Mouse (Mus musculus): ENCODE results near the gene Gm21797. TPM values are rescaled to one million over a fixed set of nuclear protein-coding genes. Genes with fewer than 3 reads are reported as not detected.
"Not testable (repeated sequence)": the region's sequence is repeated elsewhere in the genome, so short reads cannot be mapped to it uniquely, and the experiment has no call there.

Gene Gm21797
- total RNA-seq (2021), result not detected
- long read RNA-seq, experiment 1, result 0 reads
- long read RNA-seq, experiment 2, result 0 reads

GRCm38 (mm10) chrY:40775665-40776064, at the start of gene Gm21797:
Gm21797 (minus strand) TSS chrY:40775765.
- H3K27ac ChIP-seq; intact Hi-C loops (cut with DNase I); H3K4me3 ChIP-seq; DNase-seq (ENCODE audit: extremely low spot score in 1 of 2, low spot score in 2 of 2): not testable (repeated sequence)

- H3K4me3 ChIP-seq; intact Hi-C loops (cut with DNase I); DNase-seq (ENCODE audit: extremely low spot score in 1 of 2, low spot score in 2 of 2); H3K27ac ChIP-seq: not testable (repeated sequence)
Observed at GRCm38 (mm10) chrY:40804614-40805013, 29.0 kb upstream of the Gm21797 start, which contains the start of gene Gm20795. Gm20795 (plus strand) TSS chrY:40804914.

Other genes with a start within 250 kb of the Gm21797 start
- gene Gm21852, start 123.8 kb downstream of the Gm21797 start, total RNA-seq (2021), result not detected
- gene Gm20795, start 29.1 kb upstream of the Gm21797 start, total RNA-seq (2021), result not detected